Mouse (Mus musculus): ENCODE results near the gene Snta1. TPM values are rescaled to one million over a fixed set of nuclear protein-coding genes. Genes with fewer than 3 reads are reported as not detected.
A peak's percentile ranks its signal among the peaks of the same experiment; 100 is the strongest.

The Snta1 gene
- polyA plus RNA-seq, 1 experiment from 2014 or later = 2.8 TPM

GRCm38 (mm10) chr2:154437191-154437527 lies 29.3 kb upstream of the Snta1 start:
- DNase-seq (ENCODE audit: low spot score) (no peak), ATAC-seq (ENCODE audit: insufficient read depth, low FRiP score, low TSS enrichment) (no peak)
- H3K36me3 ChIP-seq (ENCODE audit: control insufficient read depth, insufficient read depth, low read length) = no peaks in the 10 kb centered on the region
- H3K4me3 ChIP-seq (ENCODE audit: low read depth, low read length) = peak overlapping the region; percentile 72
- no peaks in the 10 kb centered on the region for H3K27me3 ChIP-seq (ENCODE audit: control insufficient read depth, insufficient read depth, low read length)
- 17% methylated on average over 7 of the region's 7 CpGs for WGBS
- no peak overlapping the region for H3K27ac ChIP-seq (ENCODE audit: low read depth, low read length)
- H3K4me2 ChIP-seq (ENCODE audit: low read depth) = peak overlapping the region; percentile 44
- H3K9ac ChIP-seq (ENCODE audit: low read length) = peak overlapping the region; percentile 79
- no peaks in the 10 kb centered on the region for H3K9me3 ChIP-seq (ENCODE audit: control insufficient read depth, low read length)
- peaks cover 7% of the 10 kb centered on the region for H3K4me1 ChIP-seq (ENCODE audit: control insufficient read depth, insufficient read depth, low read length)

GRCm38 (mm10) chr2:154436458-154437190 lies 28.7 kb upstream of the Snta1 start, which contains the start of gene Cbfa2t2:
TSS of gene Cbfa2t2 (plus strand) at chr2:154436481.
- peak within 1 kb of the TSS; percentile 83 for H3K27ac ChIP-seq (ENCODE audit: low read depth, low read length)
- peaks cover 7% of the 10 kb centered on the region for H3K4me1 ChIP-seq (ENCODE audit: control insufficient read depth, insufficient read depth, low read length)
- H3K27me3 ChIP-seq (ENCODE audit: control insufficient read depth, insufficient read depth, low read length) = no peaks in the 10 kb centered on the region
- H3K36me3 ChIP-seq (ENCODE audit: control insufficient read depth, insufficient read depth, low read length) = no peaks in the 10 kb centered on the region
- peak; percentile 85 for ATAC-seq (ENCODE audit: insufficient read depth, low FRiP score, low TSS enrichment)
- 0% methylated on average over 51 of the region's 70 CpGs for WGBS
- H3K4me3 ChIP-seq (ENCODE audit: low read depth, low read length) = peak within 1 kb of the TSS; percentile 72
- DNase-seq (ENCODE audit: low spot score) = peak; percentile 70
- H3K4me2 ChIP-seq (ENCODE audit: low read depth) = peak within 1 kb of the TSS; percentile 44
- H3K9ac ChIP-seq (ENCODE audit: low read length) = peak within 1 kb of the TSS; percentile 79
- no peaks in the 10 kb centered on the region for H3K9me3 ChIP-seq (ENCODE audit: control insufficient read depth, low read length)

DNA sequence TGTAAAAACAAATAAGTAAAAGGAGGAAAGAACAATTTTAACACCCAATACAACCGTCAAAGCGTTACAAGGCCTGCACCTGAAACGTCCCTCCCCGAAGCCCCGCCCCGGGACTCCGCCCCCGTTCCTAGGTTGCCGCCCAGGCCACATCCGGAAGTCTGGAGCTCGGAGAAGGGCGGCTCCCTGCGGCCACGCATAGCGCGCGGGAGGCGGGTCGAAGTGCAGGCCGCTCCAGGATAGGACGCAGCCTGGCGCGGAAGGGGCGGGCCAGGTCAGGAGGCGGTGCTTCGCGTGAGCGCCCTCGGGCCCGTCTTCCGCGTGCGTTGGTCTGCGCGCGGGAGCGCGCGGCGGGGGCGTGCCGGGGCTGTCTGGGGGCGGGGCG lies 28.2 kb upstream of the Snta1 start:
- no peaks in the 10 kb centered on the region for H3K27me3 ChIP-seq (ENCODE audit: control insufficient read depth, insufficient read depth, low read length)
- no peaks in the 10 kb centered on the region for H3K36me3 ChIP-seq (ENCODE audit: control insufficient read depth, insufficient read depth, low read length)
- peak overlapping the region; percentile 72 for H3K4me3 ChIP-seq (ENCODE audit: low read depth, low read length)
- WGBS = under 1% methylated on average over 22 of the region's 44 CpGs
- no peaks in the 10 kb centered on the region for H3K9me3 ChIP-seq (ENCODE audit: control insufficient read depth, low read length)
- DNase-seq (ENCODE audit: low spot score) = peak; percentile 99
- peak overlapping the region; percentile 79 for H3K9ac ChIP-seq (ENCODE audit: low read length)
- H3K4me1 ChIP-seq (ENCODE audit: control insufficient read depth, insufficient read depth, low read length) = peaks cover 7% of the 10 kb centered on the region
- ATAC-seq (ENCODE audit: insufficient read depth, low FRiP score, low TSS enrichment) = peak; percentile 99
- H3K27ac ChIP-seq (ENCODE audit: low read depth, low read length) = peak overlapping the region; percentile 83
- peak overlapping the region; percentile 26 for H3K4me2 ChIP-seq (ENCODE audit: low read depth)

DNA sequence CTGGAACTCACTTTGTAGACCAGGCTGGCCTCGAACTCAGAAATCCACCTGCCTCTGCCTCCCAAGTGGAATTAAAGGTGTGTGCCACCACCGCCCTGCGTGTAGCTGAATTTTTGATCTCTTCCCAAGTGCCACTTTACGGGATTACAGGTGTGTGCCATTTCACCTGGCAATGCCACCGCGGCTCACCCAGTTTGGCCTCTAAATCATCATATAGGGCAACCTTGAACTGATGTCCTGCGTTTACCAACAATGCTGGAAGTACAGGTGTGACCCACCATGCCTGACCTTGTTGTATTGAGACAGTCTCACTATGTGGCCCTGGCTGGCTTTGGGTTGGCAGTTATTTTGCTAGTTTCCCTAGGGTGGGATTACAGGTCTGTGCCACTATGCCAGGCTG lies 26.8 kb upstream of the Snta1 start:
- Histone ChIP-seq H3K4me2 (ENCODE audit: low read depth) (no peak overlapping the region), H3K27ac (ENCODE audit: low read depth, low read length) (no peak overlapping the region), H3K27me3 (ENCODE audit: control insufficient read depth, insufficient read depth, low read length) (no peaks in the 10 kb centered on the region), H3K36me3 (ENCODE audit: control insufficient read depth, insufficient read depth, low read length) (no peaks in the 10 kb centered on the region), H3K9me3 (ENCODE audit: control insufficient read depth, low read length) (no peaks in the 10 kb centered on the region), H3K4me1 (ENCODE audit: control insufficient read depth, insufficient read depth, low read length) (peaks cover 7% of the 10 kb centered on the region), H3K9ac (ENCODE audit: low read length) (no peak overlapping the region), H3K4me3 (ENCODE audit: low read depth, low read length) (no peak overlapping the region)
- no peak for ATAC-seq (ENCODE audit: insufficient read depth, low FRiP score, low TSS enrichment)
- no peak for DNase-seq (ENCODE audit: low spot score)
- 94% methylated on average over 7 of the region's 7 CpGs for WGBS

DNA sequence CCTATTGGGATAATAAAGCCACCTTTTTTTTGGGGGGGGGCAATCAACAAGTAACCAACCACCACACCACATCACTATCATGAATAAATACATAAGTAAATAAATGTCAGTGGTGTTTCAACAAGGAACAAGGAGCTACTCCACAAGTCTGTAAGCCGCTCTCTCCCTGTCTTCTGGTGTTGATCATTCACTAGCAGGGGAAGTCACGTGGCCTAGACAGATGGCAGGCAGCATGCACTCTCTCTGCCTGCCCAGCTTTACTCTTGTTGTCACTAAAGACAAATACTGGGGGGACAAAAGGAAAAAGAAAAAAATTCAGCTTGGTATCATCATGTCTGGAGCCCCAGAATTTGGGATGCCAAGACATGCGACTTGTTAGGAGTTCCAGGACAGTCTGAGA lies 25.5 kb upstream of the Snta1 start:
- ATAC-seq (ENCODE audit: insufficient read depth, low FRiP score, low TSS enrichment) (no peak), DNase-seq (ENCODE audit: low spot score) (no peak)
- Histone ChIP-seq H3K9me3 (ENCODE audit: control insufficient read depth, low read length) (no peaks in the 10 kb centered on the region), H3K4me1 (ENCODE audit: control insufficient read depth, insufficient read depth, low read length) (peaks cover 7% of the 10 kb centered on the region), H3K36me3 (ENCODE audit: control insufficient read depth, insufficient read depth, low read length) (no peaks in the 10 kb centered on the region), H3K27me3 (ENCODE audit: control insufficient read depth, insufficient read depth, low read length) (no peaks in the 10 kb centered on the region; the same call in 1 of the 2 replicates), H3K9ac (ENCODE audit: low read length) (no peak overlapping the region), H3K27ac (ENCODE audit: low read depth, low read length) (no peak overlapping the region), H3K4me2 (ENCODE audit: low read depth) (no peak overlapping the region), H3K4me3 (ENCODE audit: low read depth, low read length) (no peak overlapping the region)
- 65% methylated on average over 3 of the region's 3 CpGs for WGBS

GRCm38 (mm10) chr2:154432696-154433095 lies 24.8 kb upstream of the Snta1 start:
- Histone ChIP-seq H3K4me1 (ENCODE audit: control insufficient read depth, insufficient read depth, low read length) (peaks cover 8% of the 10 kb centered on the region; the same call in 1 of the 2 replicates), H3K4me3 (ENCODE audit: low read depth, low read length) (no peak overlapping the region), H3K9me3 (ENCODE audit: control insufficient read depth, low read length) (no peaks in the 10 kb centered on the region), H3K27me3 (ENCODE audit: control insufficient read depth, insufficient read depth, low read length) (no peaks in the 10 kb centered on the region; the same call in 1 of the 2 replicates), H3K27ac (ENCODE audit: low read depth, low read length) (no peak overlapping the region), H3K4me2 (ENCODE audit: low read depth) (no peak overlapping the region), H3K36me3 (ENCODE audit: control insufficient read depth, insufficient read depth, low read length) (no peaks in the 10 kb centered on the region), H3K9ac (ENCODE audit: low read length) (no peak overlapping the region)
- 68% methylated on average over 2 of the region's 2 CpGs for WGBS
- DNase-seq (ENCODE audit: low spot score) (no peak), ATAC-seq (ENCODE audit: insufficient read depth, low FRiP score, low TSS enrichment) (no peak)

DNA sequence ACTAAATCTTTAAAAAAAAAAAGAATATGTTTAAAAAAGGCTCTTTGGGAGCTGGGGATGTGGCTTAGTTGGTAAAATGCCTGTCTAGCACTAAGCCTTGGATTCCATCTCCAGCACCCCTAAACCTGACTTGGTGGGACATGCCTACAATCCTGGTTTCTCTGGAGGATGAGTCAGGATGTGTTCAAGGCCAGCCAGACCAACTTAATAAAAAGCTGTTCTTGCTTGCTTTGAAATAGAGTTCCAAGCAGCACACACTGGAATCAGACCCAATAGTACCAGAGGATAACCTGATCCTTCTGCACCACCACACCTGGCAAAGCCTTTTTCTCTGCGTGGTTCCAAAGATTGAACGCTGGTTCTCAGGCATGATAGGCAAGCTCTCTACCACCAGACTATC lies 22.7 kb upstream of the Snta1 start:
- 98% methylated on average over 2 of the region's 2 CpGs for WGBS
- DNase-seq (ENCODE audit: low spot score) (no peak), ATAC-seq (ENCODE audit: insufficient read depth, low FRiP score, low TSS enrichment) (no peak)
- Histone ChIP-seq H3K4me3 (ENCODE audit: low read depth, low read length) (no peak overlapping the region), H3K4me1 (ENCODE audit: control insufficient read depth, insufficient read depth, low read length) (0 out of 2 replicates have a peak, but pooled peaks cover 5% of the 10 kb centered on the region), H3K27me3 (ENCODE audit: control insufficient read depth, insufficient read depth, low read length) (no peaks in the 10 kb centered on the region; the same call in 1 of the 2 replicates), H3K9me3 (ENCODE audit: control insufficient read depth, low read length) (no peaks in the 10 kb centered on the region), H3K9ac (ENCODE audit: low read length) (no peak overlapping the region), H3K27ac (ENCODE audit: low read depth, low read length) (no peak overlapping the region), H3K4me2 (ENCODE audit: low read depth) (no peak overlapping the region), H3K36me3 (ENCODE audit: control insufficient read depth, insufficient read depth, low read length) (no peaks in the 10 kb centered on the region)

DNA sequence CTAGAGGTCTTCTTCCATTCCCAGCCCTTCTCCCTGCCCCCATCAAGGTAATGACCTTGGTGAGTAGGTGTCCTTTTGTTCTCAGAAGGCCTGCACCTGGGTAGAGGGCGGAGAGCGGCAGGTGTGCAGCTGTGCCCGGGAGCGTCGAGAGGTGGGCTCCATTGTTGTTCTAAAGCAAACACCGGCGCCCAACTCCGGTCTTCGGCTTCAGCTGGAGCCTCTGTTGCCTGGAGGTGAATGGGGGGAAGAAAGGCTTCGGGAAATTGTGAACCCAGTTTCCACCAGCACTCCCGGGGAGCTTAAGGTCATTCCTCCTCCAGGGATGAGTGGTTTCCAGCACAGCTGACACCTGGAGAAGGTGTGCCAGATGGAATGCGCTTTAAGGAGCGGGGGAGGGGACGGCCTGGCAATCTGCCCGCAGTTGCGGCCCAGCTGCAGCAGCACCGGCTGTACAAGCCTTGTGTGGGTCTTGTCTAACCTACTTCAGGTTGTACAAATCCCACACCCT lies 20.0 kb upstream of the Snta1 start:
- no peak overlapping the region for H3K4me3 ChIP-seq (ENCODE audit: low read depth, low read length)
- WGBS = 15% methylated on average over 17 of the region's 17 CpGs
- no peaks in the 10 kb centered on the region; the same call in 1 of the 2 replicates for H3K27me3 ChIP-seq (ENCODE audit: control insufficient read depth, insufficient read depth, low read length)
- no peak overlapping the region for H3K4me2 ChIP-seq (ENCODE audit: low read depth)
- H3K27ac ChIP-seq (ENCODE audit: low read depth, low read length) = peak overlapping the region; percentile 42; the same call in 1 of the 2 replicates
- ATAC-seq (ENCODE audit: insufficient read depth, low FRiP score, low TSS enrichment) (no peak), DNase-seq (ENCODE audit: low spot score) (peak; percentile 40)
- H3K9ac ChIP-seq (ENCODE audit: low read length) = no peak overlapping the region
- no peaks in the 10 kb centered on the region for H3K36me3 ChIP-seq (ENCODE audit: control insufficient read depth, insufficient read depth, low read length)
- 0 out of 2 replicates have a peak, but pooled peaks cover 5% of the 10 kb centered on the region for H3K4me1 ChIP-seq (ENCODE audit: control insufficient read depth, insufficient read depth, low read length)
- H3K9me3 ChIP-seq (ENCODE audit: control insufficient read depth, low read length) = no peaks in the 10 kb centered on the region
